Mouse (Mus musculus) liver, adult 2 months (tissue): ENCODE measurements around the gene Ormdl3. TPM values are rescaled to one million over a fixed set of nuclear protein-coding genes. Genes with fewer than 3 reads are reported as not detected.
"Not testable (repeated sequence)": the region's sequence is repeated elsewhere in the genome, so short reads cannot be mapped to it uniquely, and the experiment has no call there.

ENCODE experiments used
- DNase-seq: peaks from one replicate; pipeline ENCODE4 v3.0.0-alpha.2; 2011; ENCODE audit warnings: low read depth, low spot score; ENCODE audit errors: extremely low read depth
- H3K27ac ChIP-seq: fragments of 200-500 bp; replicated peaks from 2 replicates; pipeline ENCODE4 v1.5.1; 2012; ENCODE audit warnings: low read depth, mild to moderate bottlenecking, control low read depth, inconsistent platforms, low read length; ENCODE audit not compliant: insufficient read depth
- H3K27me3 ChIP-seq: fragments of 200-500 bp; 2 replicates; pipeline ENCODE4 v1.6.1; 2012; ENCODE audit warnings: mild to moderate bottlenecking, moderate library complexity, low read length, inconsistent platforms; ENCODE audit not compliant: control insufficient read depth, insufficient read depth
- H3K36me3 ChIP-seq: fragments of 200-500 bp; 2 replicates; pipeline ENCODE4 v1.6.1; 2012; ENCODE audit warnings: low read length, inconsistent platforms; ENCODE audit not compliant: control insufficient read depth, insufficient read depth
- H3K4me1 ChIP-seq: fragments of 200-500 bp; 2 replicates; pipeline ENCODE4 v1.6.1; 2011; ENCODE audit warnings: low read length; ENCODE audit not compliant: control insufficient read depth, insufficient read depth
- H3K4me3 ChIP-seq: fragments of 200-500 bp; 2 replicates; pipeline ENCODE4 v1.5.1; 2011; ENCODE audit warnings: low read depth, mild to moderate bottlenecking, control low read depth, low read length, moderate library complexity; ENCODE audit not compliant: insufficient read depth
- H3K79me2 ChIP-seq: fragments of 200-500 bp; 2 replicates; pipeline ENCODE4 v1.6.1; 2012; ENCODE audit warnings: inconsistent platforms, mild to moderate bottlenecking, low read length, moderate library complexity; ENCODE audit not compliant: control insufficient read depth, insufficient read depth
- H3K9ac ChIP-seq: fragments of 200-500 bp; 2 replicates; pipeline ENCODE4 v1.6.1; 2012; ENCODE audit warnings: low read depth, mild to moderate bottlenecking, control low read depth, inconsistent platforms, low read length
- CTCF ChIP-seq: fragments of 200-500 bp; IDR thresholded peaks from 2 replicates; pipeline ENCODE4 v1.5.1; 2011; ENCODE audit warnings: low read depth, low read length, control low read depth
- POLR2A ChIP-seq: fragments of 200-500 bp; IDR thresholded peaks from 2 replicates; pipeline ENCODE4 v1.6.1; 2011; ENCODE audit warnings: low read length, control low read depth; ENCODE audit not compliant: insufficient read depth; ENCODE audit errors: extremely low read depth
- WGBS: fragments of 180-500 bp; shearing (Covaris S2); methylation state at CpG from one replicate; pipeline ENCODE4 v1.1.7; 2018; 5-methylcytosine and 5-hydroxymethylcytosine counted together
- polyA plus RNA-seq: library from polyadenylated mRNA; depleted of rRNA; stranded (reverse); fragments of >200 nt; gene quantifications from 2 replicates; pipeline ENCODE4 v1.2.3, GENCODE M21; 2012; rRNA removed
- total RNA-seq: library from RNA; depleted of rRNA; stranded (reverse); fragments of >200 nt; gene quantifications from 2 replicates; pipeline ENCODE4 v1.2.3, GENCODE M21; 2014; rRNA removed

Ormdl3 gene
- total RNA-seq (48.3 and 62.0 TPM in 2 replicates), polyA plus RNA-seq (119 and 166 TPM in 2 replicates)

DNA sequence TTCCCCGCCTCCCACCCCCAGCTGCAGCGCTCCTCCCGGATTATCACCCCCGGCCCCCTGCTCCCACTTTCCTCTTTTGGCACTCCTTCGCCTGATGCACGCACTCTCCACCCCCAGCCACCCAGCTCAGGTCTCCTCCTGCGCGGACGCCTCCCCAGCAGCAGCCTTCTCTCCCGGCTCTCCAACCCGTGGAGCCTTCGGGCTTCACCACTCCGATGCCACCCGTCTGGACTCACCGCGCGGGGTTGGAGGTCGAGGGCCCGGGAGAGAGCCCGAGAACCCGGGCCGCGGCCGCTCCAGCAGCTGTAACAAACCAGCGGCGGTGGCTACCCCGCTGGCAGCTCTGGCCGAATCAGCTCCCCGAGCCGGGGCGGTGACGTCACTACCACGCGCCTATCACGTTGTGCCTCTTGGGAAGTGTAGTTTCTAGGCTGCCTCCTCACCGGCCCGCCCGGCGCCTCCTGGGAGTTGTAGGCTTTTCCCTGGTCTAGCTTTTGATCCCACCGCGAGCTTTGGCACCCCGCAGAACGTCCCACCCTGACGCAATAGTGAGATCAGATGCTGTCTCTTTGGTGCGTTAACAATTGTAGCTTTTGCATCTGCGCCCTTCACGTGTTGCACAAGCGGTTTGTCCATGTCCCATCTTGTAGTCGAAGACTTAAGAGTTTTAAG, at the start of gene Ormdl3:
Gene Ormdl3, minus strand, starts transcription at position 477 of the 672 bp plus-strand sequence.
- peaks cover 16% of the 10 kb centered on the region for H3K79me2 ChIP-seq
- no peaks in the 10 kb centered on the region for H3K27me3 ChIP-seq
- TF ChIP-seq CTCF: no peak
- TF ChIP-seq POLR2A: peak; percentile 93
- peak within 1 kb of the TSS; percentile 91 for H3K9ac ChIP-seq
- H3K4me3 ChIP-seq: peak within 1 kb of the TSS; percentile 85
- peak within 1 kb of the TSS; percentile 71 for H3K27ac ChIP-seq
- peaks cover 40% of the 10 kb centered on the region for H3K4me1 ChIP-seq
- peaks cover 11% of the 10 kb centered on the region; the same call in 1 of the 2 replicates for H3K36me3 ChIP-seq
- DNase-seq: peak; percentile 89
- WGBS: under 1% methylated on average over 48 of the region's 49 CpGs

DNA sequence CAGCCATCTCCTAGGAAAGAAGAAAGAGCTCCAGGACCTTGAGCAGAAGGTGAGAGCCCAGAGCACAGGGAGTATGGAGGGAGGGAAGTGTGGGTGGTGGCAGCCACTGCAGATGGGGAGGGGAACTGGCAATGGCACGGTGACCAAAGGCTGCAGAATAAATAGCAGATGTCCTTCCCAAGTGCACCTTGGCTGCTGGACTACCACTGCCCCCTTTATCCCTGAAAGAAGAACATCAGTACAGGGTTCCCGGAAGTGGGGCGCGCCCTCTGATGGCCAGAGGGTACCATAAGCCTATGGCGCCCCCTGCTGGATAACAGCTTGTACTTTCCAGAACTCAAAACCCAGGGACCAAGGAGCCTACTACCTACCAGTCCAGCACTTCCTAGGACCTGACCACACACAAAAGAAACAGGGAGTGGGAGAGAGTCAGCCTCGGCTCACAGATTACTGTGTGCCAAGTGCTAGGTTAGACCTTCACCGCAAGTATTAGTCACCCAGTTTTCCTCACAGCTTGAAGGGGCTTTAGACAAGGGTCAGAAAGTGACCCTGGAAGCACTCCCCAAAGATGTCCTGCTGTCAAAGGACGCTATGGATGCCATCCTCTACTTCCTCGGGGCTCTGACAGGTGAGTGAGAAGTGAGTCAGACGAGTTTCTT, 48.3 kb upstream of the Ormdl3 start:
- not testable (repeated sequence) for H3K4me3 ChIP-seq, H3K36me3 ChIP-seq, H3K4me1 ChIP-seq, H3K27me3 ChIP-seq, H3K79me2 ChIP-seq, H3K27ac ChIP-seq, DNase-seq, H3K9ac ChIP-seq
- 30% methylated on average over 10 of the region's 10 CpGs for WGBS
- peak; percentile 44 for TF ChIP-seq CTCF

DNA sequence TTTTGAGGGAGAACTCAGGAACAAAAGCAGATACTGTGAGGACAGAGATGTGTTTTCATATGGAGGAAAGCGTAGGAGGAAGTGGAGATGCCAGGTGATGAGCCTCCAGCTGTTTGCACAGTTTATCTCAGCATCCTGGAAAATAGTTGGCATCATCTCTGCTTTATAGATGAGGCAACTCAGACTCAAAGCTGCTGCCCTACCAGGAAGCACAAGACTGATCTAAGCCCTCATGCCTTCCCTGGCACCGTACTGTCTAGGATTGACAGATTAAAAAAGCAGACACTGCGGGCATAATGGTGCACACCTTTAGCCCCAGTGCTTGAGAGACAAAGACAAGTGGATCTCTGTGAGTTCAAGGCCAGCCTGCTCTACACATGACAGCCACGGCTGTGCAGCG, 43.5 kb upstream of the Ormdl3 start:
- H3K27me3 ChIP-seq: no peaks in the 10 kb centered on the region
- H3K4me1 ChIP-seq: no peaks in the 10 kb centered on the region
- H3K36me3 ChIP-seq: no peaks in the 10 kb centered on the region
- 79% methylated on average over 5 of the region's 5 CpGs for WGBS
- H3K27ac ChIP-seq: no peak overlapping the region
- no peak for DNase-seq
- no peaks in the 10 kb centered on the region for H3K79me2 ChIP-seq
- no peak overlapping the region for H3K9ac ChIP-seq
- TF ChIP-seq POLR2A: no peak
- H3K4me3 ChIP-seq: no peak overlapping the region

DNA sequence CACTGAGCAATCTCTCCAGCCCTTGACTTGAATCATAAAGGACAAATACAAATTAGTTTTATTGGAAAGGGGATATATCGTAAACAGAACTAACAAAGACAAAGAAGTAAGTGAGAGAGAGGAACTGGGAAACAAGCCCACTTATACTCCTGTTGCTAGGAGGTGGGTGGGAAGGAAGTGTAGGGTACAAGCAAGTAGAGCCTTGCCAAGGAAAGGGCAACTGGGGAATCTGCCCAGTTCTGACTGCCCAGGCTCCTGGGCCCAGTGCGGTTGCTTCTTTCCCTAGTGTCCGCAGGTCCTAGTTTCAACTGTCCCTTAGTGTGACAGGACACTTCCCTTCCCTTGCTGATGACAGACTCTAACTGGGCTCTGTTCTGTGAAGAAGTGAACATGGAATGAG, 41.5 kb upstream of the Ormdl3 start:
- no peaks in the 10 kb centered on the region for H3K4me1 ChIP-seq
- no peaks in the 10 kb centered on the region for H3K79me2 ChIP-seq
- WGBS: 96% methylated on average over 3 of the region's 3 CpGs
- no peak overlapping the region for H3K9ac ChIP-seq
- no peak overlapping the region for H3K27ac ChIP-seq
- no peaks in the 10 kb centered on the region for H3K27me3 ChIP-seq
- TF ChIP-seq POLR2A (no peak), CTCF (no peak)
- H3K36me3 ChIP-seq: no peaks in the 10 kb centered on the region
- no peak for DNase-seq
- H3K4me3 ChIP-seq: no peak overlapping the region

DNA sequence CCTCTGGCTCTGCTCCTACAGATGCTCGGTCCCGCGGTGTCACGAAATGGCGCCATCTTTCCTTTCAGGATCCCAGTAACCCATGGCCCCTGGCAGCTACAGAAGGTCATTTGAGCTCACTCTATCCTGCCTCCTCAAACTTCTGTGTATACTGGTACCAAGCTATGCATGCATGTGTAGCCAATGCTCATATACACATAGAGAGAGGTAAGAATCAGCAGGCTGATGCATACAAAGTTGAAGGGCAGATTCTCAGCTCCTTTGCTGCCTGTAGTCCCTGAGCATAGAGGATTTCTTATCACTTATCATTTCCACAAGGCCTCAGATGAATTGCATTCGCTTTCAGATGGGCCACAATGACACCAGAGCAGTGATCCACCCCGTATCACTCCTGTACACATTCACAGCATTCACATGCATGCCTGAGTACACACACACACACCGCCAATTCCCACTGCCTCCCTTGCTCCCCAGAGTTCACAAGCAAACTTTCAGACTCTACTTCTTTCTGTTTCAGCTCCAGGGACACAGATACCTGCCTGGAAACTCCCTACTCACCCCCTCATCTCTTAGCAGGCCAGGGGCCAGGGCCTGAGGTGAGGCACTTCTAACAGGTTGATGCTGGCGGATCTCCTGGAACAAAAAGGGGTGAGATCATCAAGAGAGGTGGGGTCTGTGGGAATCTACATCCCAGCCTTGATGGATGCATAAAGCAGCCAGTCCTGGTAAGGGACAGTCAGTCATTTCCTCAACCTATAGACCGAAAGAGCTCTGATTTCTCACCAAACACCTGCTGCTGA, 38.6 kb upstream of the Ormdl3 start, which contains the start of the genes Gm12355 and Gsdma3:
Gene Gm12355, minus strand, starts transcription at position 51 of the 800 bp plus-strand sequence.
Gene Gsdma3, plus strand, starts transcription at position 750 of the 800 bp plus-strand sequence.
- Histone ChIP-seq H3K27ac (no peak within 1 kb of the TSS), H3K4me3 (no peak within 1 kb of the TSS), H3K4me1 (no peaks in the 10 kb centered on the region), H3K79me2 (no peaks in the 10 kb centered on the region), H3K36me3 (no peaks in the 10 kb centered on the region), H3K27me3 (no peaks in the 10 kb centered on the region), H3K9ac (no peak within 1 kb of the TSS)
- no peak for DNase-seq
- 92% methylated on average over 10 of the region's 10 CpGs for WGBS
- no peak for TF ChIP-seq CTCF
- no peak for TF ChIP-seq POLR2A

DNA sequence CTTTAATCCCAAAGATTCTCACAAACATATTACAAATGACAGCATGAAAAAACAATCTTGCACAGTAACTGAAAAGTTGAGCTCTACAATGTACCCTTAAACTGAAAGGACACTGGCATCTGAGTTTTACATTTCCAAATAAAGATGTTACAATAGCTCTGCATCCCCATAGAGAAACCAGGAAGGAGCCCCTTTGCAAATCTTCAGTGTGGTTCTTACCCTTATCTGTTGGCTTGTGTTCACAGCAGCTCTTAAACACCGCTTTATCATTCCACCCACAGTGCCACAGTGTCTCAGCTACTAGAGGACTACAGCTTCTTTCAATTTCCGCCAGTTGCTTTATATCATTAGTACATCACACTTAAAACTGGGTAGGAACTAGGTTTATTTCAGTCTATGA, 37.2 kb upstream of the Ormdl3 start:
- H3K79me2 ChIP-seq, H3K27ac ChIP-seq, H3K4me1 ChIP-seq, H3K9ac ChIP-seq, H3K27me3 ChIP-seq, H3K36me3 ChIP-seq, DNase-seq, H3K4me3 ChIP-seq: not testable (repeated sequence)
- WGBS: 96% methylated on average over 2 of the region's 2 CpGs

DNA sequence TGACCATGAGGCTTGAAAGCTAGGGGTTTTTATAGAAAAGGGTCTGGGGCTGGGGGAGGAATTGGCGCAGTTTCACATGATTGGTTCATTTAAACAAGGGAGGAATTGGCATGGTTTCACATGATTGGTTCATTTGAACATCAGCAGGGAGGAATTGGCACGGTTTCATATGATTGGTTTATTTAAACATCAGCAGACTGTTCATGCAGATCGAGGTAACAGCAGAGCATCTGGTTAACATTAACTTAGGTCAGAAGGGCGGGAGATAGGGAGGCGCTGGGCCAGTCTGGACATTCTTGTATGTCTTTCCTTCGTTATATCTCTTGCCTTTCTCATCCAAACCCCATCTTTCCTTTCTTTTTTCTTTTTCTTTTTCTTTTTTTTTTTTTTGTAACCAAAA, 36.8 kb upstream of the Ormdl3 start:
- H3K27me3 ChIP-seq, H3K27ac ChIP-seq, H3K36me3 ChIP-seq, H3K9ac ChIP-seq, H3K4me1 ChIP-seq, H3K4me3 ChIP-seq, H3K79me2 ChIP-seq: not testable (repeated sequence)
- WGBS: 61% methylated on average over 6 of the region's 6 CpGs
- peak; percentile 48 for DNase-seq
